Mouse (Mus musculus): Measurements from ENCODE around the gene 1700008O03Rik. TPM values are rescaled to one million over a fixed set of nuclear protein-coding genes. Genes with fewer than 3 reads are reported as not detected.

Gene 1700008O03Rik
- polyA plus RNA-seq, 1 experiment from 2014 or later, result 1.4 TPM

DNA sequence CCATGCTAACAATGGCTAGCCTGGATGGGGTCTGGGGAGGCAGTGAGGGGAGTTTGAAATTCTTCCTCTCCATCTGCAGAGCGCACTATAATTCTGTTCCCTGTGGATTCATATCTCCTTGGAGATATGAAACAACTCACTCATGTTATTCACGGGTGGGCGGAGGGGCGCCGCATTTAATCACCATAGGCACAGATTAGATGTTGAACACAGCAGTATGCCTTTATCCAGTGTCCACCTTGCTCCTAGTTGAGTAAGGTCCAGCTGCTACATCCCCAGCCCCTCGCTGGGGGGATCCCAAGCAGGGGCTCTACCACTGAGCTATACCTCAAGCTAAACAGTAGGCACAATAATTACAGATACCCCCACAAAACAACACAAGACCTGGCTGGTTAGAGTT lies 30.2 kb downstream of the 1700008O03Rik start:
- no peaks in the 10 kb centered on the region for H3K9me3 ChIP-seq
- no peak for ATAC-seq
- peaks cover 85% of the 10 kb centered on the region for H3K4me1 ChIP-seq (replicated peaks)
- H3K4me2 ChIP-seq (replicated peaks), result no peak overlapping the region
- no peak overlapping the region for H3K27ac ChIP-seq
- no peak overlapping the region for H3K4me3 ChIP-seq (replicated peaks)
- H3K9ac ChIP-seq (replicated peaks), result no peak overlapping the region
- peaks cover 27% of the 10 kb centered on the region for H3K36me3 ChIP-seq
- 54% methylated on average over 6 of the region's 6 CpGs for WGBS
- H3K27me3 ChIP-seq, result peaks cover 71% of the 10 kb centered on the region

GRCm38 (mm10) chr7:44353601-44354340 lies 31.8 kb downstream of the 1700008O03Rik start:
- Histone ChIP-seq H3K4me1 (replicated peaks) (peaks cover 77% of the 10 kb centered on the region), H3K27me3 (peaks cover 86% of the 10 kb centered on the region), H3K36me3 (peaks cover 31% of the 10 kb centered on the region), H3K9me3 (no peaks in the 10 kb centered on the region), H3K9ac (replicated peaks) (peak overlapping the region; percentile 53), H3K27ac (no peak overlapping the region), H3K4me2 (replicated peaks) (0 out of 2 replicates have a peak overlapping the region, but pooled peaks have one; percentile 25), H3K4me3 (replicated peaks) (peak overlapping the region; percentile 16; the same call in 1 of the 2 replicates)
- 2% methylated on average over 35 of the region's 35 CpGs for WGBS
- no peak for ATAC-seq

DNA sequence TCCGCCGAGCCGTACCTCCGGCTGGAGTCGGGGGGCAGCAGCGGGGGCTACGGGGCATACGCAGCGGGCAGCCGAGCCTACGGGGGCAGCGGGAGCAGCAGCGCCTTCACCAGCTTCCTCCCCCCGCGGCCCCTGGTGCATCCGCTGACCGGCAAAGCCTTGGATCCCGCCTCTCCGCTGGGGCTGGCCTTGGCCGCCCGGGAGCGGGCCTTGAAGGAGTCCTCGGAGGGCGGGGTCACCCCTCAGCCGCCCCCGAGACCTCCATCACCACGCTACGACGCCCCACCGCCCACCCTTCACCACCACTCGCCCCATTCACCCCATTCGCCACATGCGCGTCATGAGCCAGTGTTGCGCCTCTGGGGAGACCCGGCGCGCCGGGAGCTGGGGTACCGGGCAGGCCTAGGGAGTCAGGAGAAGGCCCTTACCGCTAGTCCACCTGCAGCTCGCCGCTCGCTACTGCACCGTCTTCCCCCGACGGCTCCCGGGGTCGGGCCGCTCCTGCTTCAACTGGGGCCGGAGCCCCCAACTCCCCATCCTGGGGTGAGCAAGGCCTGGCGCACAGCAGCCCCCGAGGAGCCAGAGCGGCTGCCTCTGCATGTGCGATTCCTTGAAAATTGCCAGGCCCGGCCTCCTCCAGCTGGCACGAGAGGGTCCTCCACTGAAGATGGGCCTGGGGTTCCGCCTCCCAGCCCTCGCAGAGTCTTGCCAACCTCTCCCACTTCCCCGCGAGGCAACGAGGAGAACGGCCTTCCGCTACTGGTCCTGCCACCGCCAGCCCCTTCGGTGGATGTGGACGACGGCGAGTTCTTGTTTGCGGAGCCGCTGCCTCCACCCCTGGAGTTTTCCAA lies 32.6 kb downstream of the 1700008O03Rik start:
- 2% methylated on average over 71 of the region's 71 CpGs for WGBS
- Histone ChIP-seq H3K9me3 (no peaks in the 10 kb centered on the region), H3K4me1 (replicated peaks) (peaks cover 72% of the 10 kb centered on the region), H3K36me3 (peaks cover 38% of the 10 kb centered on the region), H3K27me3 (peaks cover 90% of the 10 kb centered on the region), H3K9ac (replicated peaks) (peak overlapping the region; percentile 53), H3K4me2 (replicated peaks) (peak overlapping the region; percentile 25), H3K27ac (no peak overlapping the region), H3K4me3 (replicated peaks) (peak overlapping the region; percentile 22)
- no peak for ATAC-seq

DNA sequence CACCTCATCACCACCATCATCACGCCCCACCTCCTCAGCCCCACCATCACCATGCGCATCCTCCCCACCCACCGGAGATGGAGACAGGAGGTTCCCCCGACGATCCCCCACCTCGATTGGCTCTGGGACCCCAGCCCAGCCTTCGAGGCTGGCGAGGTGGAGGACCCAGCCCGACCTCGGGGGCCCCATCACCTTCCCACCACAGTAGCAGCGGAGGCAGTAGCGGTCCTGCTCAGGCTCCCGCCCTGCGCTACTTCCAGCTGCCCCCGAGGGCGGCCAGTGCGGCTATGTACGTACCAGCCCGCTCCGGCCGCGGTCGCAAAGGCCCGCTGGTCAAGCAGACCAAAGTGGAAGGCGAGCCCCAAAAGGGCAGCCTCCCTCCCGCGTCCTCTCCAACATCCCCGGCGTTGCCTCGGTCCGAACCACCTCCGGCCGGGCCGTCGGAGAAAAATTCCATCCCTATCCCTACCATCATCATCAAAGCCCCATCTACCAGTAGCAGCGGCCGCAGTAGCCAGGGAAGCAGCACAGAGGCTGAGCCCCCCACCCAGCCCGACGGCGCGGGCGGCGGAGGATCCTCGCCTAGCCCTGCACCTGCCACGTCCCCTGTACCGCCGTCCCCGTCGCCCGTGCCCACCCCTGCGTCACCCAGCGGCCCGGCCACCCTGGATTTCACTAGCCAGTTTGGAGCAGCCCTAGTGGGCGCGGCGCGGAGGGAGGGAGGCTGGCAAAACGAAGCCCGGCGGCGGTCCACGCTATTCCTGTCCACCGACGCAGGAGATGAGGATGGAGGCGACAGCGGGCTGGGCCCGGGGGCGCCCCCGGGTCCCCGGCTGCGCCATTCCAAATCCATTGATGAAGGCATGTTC lies 33.5 kb downstream of the 1700008O03Rik start:
- peaks cover 42% of the 10 kb centered on the region for H3K36me3 ChIP-seq
- H3K4me1 ChIP-seq (replicated peaks), result peaks cover 64% of the 10 kb centered on the region
- no peaks in the 10 kb centered on the region for H3K9me3 ChIP-seq
- H3K4me3 ChIP-seq (replicated peaks), result peak overlapping the region; percentile 22
- 4% methylated on average over 71 of the region's 71 CpGs for WGBS
- H3K27me3 ChIP-seq, result peaks cover 84% of the 10 kb centered on the region
- H3K9ac ChIP-seq (replicated peaks), result peak overlapping the region; percentile 53
- H3K4me2 ChIP-seq (replicated peaks), result peak overlapping the region; percentile 25
- ATAC-seq, result peak; percentile 28
- H3K27ac ChIP-seq, result no peak overlapping the region

DNA sequence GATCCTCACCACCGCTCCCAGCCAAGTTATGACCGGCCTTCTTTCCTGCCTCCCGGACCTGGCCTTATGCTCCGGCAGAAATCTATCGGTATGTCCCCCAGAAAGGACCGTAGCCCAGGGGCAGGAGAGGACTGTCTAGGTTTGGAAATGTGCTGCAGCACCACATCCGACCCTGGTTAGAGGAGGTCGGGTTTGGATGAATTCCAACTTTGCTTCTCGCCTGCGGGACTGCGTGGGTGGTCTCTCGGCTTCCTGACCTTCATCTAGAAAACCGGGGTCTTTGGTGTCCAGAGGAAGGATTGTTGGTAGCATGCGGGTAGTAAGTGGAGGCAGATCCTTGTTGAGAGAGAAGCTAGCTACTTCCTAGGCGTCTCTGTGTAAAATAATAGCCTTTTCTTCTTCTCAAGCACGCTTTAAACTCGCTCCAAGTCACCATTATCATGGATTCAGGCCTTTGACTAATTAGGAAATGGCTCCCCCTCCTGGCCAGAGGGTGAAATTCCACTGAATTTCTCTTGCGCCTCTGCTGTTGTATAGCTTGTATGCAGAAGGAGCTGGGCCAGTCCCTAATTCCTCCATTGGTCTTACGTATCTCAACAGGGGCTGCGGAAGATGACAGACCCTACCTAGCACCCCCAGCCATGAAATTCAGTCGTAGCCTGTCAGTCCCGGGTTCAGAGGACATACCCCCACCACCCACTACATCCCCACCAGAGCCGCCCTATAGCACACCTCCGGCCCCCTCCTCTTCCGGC lies 34.5 kb downstream of the 1700008O03Rik start:
- Histone ChIP-seq H3K4me2 (replicated peaks) (peak overlapping the region; percentile 48), H3K9ac (replicated peaks) (peak overlapping the region; percentile 28; the same call in 1 of the 2 replicates), H3K4me1 (replicated peaks) (peaks cover 54% of the 10 kb centered on the region), H3K4me3 (replicated peaks) (peak overlapping the region; percentile 16; the same call in 1 of the 2 replicates), H3K9me3 (no peaks in the 10 kb centered on the region), H3K36me3 (peaks cover 46% of the 10 kb centered on the region), H3K27ac (peak overlapping the region; percentile 10; the same call in 1 of the 2 replicates), H3K27me3 (peaks cover 74% of the 10 kb centered on the region)
- ATAC-seq, result peak; percentile 41
- 2% methylated on average over 25 of the region's 25 CpGs for WGBS

DNA sequence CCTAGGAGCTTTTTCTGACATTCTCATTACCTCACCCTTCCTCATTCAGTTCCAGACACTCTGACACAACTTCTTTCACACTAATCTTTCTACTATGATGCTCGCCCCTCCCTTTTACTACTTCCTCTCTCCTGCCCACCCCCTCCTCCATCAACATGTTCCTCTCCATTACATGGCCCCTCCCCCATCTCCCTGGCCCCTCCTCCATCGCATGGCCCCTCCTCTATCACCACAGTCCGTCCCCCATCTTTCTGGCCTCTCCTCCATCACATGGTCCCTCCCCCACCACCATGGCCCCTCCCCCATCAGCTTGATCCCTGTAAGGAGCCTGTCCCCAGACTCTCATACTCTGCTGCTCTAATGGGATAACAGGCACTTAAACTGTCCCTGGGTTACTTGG lies 36.6 kb downstream of the 1700008O03Rik start:
- Histone ChIP-seq H3K9ac (replicated peaks) (no peak overlapping the region), H3K4me3 (replicated peaks) (no peak overlapping the region), H3K27me3 (peaks cover 53% of the 10 kb centered on the region), H3K36me3 (peaks cover 55% of the 10 kb centered on the region), H3K9me3 (no peaks in the 10 kb centered on the region), H3K27ac (no peak overlapping the region), H3K4me2 (replicated peaks) (no peak overlapping the region), H3K4me1 (replicated peaks) (peaks cover 37% of the 10 kb centered on the region)
- no peak for ATAC-seq
- 31% methylated on average over 3 of the region's 3 CpGs for WGBS

GRCm38 (mm10) chr7:44344622-44345021 lies 41.0 kb downstream of the 1700008O03Rik start:
- no peak for ATAC-seq
- no peaks in the 10 kb centered on the region for H3K4me1 ChIP-seq (replicated peaks)
- no peaks in the 10 kb centered on the region for H3K9me3 ChIP-seq
- no peak overlapping the region for H3K4me2 ChIP-seq (replicated peaks)
- peaks cover 17% of the 10 kb centered on the region for H3K27me3 ChIP-seq
- no peak overlapping the region for H3K9ac ChIP-seq (replicated peaks)
- WGBS, result 82% methylated on average over 12 of the region's 12 CpGs
- no peak overlapping the region for H3K4me3 ChIP-seq (replicated peaks)
- H3K27ac ChIP-seq, result no peak overlapping the region
- H3K36me3 ChIP-seq, result peaks cover 67% of the 10 kb centered on the region

DNA sequence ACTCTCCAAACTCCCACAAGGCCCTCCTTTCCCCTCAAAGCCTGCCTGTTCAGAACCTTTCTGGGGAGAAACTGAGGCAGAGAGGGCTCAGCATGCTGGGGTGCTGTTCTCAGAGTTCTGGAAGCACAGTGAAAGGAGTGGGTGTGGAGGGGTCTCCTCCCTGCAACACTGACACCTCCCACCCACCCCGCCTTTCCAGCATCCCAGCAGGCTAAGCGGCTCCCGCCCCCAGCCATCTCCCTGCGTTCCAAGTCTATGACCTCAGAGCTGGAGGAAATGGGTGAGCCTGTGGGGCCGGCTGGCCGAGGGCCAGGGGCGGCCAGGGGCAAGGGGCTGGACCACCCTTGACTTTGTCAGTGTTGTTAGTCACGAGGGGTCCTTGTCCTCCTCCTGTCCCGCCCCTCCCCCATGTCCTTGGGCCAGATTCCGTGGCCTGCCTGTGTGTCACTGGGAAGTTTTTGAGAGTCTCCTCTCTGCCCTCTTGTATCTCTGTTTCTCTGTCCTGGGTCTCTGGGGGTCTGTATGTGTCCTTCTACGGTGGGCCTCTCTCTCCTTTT lies 42.1 kb downstream of the 1700008O03Rik start:
- Histone ChIP-seq H3K4me1 (replicated peaks) (no peaks in the 10 kb centered on the region), H3K4me3 (replicated peaks) (no peak overlapping the region), H3K36me3 (peaks cover 61% of the 10 kb centered on the region), H3K27ac (no peak overlapping the region), H3K9ac (replicated peaks) (no peak overlapping the region), H3K9me3 (no peaks in the 10 kb centered on the region), H3K4me2 (replicated peaks) (no peak overlapping the region), H3K27me3 (peaks cover 13% of the 10 kb centered on the region)
- 34% methylated on average over 11 of the region's 11 CpGs for WGBS
- ATAC-seq, result no peak

GRCm38 (mm10) chr7:44341714-44342113 lies 43.9 kb downstream of the 1700008O03Rik start:
- no peak overlapping the region for H3K27ac ChIP-seq
- ATAC-seq, result no peak
- H3K9me3 ChIP-seq, result no peaks in the 10 kb centered on the region
- peaks cover 25% of the 10 kb centered on the region for H3K27me3 ChIP-seq
- H3K4me2 ChIP-seq (replicated peaks), result no peak overlapping the region
- peaks cover 17% of the 10 kb centered on the region for H3K4me1 ChIP-seq (replicated peaks)
- H3K9ac ChIP-seq (replicated peaks), result no peak overlapping the region
- peaks cover 45% of the 10 kb centered on the region for H3K36me3 ChIP-seq
- no peak overlapping the region for H3K4me3 ChIP-seq (replicated peaks)
- WGBS, result 80% methylated on average over 5 of the region's 5 CpGs

GRCm38 (mm10) chr7:44341119-44341518 lies 44.5 kb downstream of the 1700008O03Rik start:
- Histone ChIP-seq H3K4me2 (replicated peaks) (no peak overlapping the region), H3K9me3 (no peaks in the 10 kb centered on the region), H3K9ac (replicated peaks) (no peak overlapping the region), H3K27me3 (peaks cover 31% of the 10 kb centered on the region), H3K36me3 (peaks cover 39% of the 10 kb centered on the region), H3K4me3 (replicated peaks) (no peak overlapping the region), H3K27ac (no peak overlapping the region), H3K4me1 (replicated peaks) (peaks cover 23% of the 10 kb centered on the region)
- WGBS, result 90% methylated on average over 10 of the region's 10 CpGs
- no peak for ATAC-seq

GRCm38 (mm10) chr7:44340226-44340625 lies 45.4 kb downstream of the 1700008O03Rik start:
- H3K36me3 ChIP-seq, result peaks cover 30% of the 10 kb centered on the region
- H3K4me2 ChIP-seq (replicated peaks), result no peak overlapping the region
- ATAC-seq, result no peak
- 70% methylated on average over 6 of the region's 6 CpGs for WGBS
- peaks cover 40% of the 10 kb centered on the region for H3K27me3 ChIP-seq
- no peak overlapping the region for H3K9ac ChIP-seq (replicated peaks)
- no peaks in the 10 kb centered on the region for H3K9me3 ChIP-seq
- no peak overlapping the region for H3K27ac ChIP-seq
- peaks cover 28% of the 10 kb centered on the region for H3K4me1 ChIP-seq (replicated peaks)
- no peak overlapping the region for H3K4me3 ChIP-seq (replicated peaks)
